Mouse (Mus musculus): Measurements from ENCODE around the gene P4ha2. TPM values are rescaled to one million over a fixed set of nuclear protein-coding genes. Genes with fewer than 3 reads are reported as not detected.

P4ha2 gene
- polyA plus RNA-seq, 1 experiment from 2014 or later, result 51.6 TPM

DNA sequence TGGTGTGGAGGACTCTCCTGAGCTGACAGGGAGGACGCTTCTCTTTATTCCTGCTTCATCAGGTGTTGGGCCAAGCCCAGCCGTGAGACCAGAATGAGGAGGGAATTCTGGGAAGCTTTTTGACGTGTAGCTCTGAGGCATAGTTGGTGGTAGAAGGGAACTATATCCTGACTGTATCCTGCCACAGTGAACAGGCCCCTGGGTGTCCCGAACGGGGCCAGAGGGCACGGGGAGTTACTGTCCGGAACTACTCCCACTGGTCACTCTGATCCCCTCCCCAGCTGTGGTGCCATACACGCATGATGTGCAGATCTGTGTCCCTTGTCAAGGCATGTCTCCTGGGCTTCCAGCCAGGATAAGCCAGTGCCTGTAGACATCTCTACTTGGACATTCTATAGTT lies 15.4 kb downstream of the P4ha2 start:
- Histone ChIP-seq H3K27ac (ENCODE audit: low read depth, low read length) (no peak overlapping the region), H3K9ac (ENCODE audit: low read depth, low read length) (no peak overlapping the region), H3K27me3 (ENCODE audit: control insufficient read depth, insufficient read depth, low read length) (no peaks in the 10 kb centered on the region), H3K36me3 (ENCODE audit: control insufficient read depth, insufficient read depth, low read length) (peaks cover 5% of the 10 kb centered on the region), H3K9me3 (replicated peaks; ENCODE audit: control insufficient read depth, low read length) (no peaks in the 10 kb centered on the region), H3K4me2 (no peak overlapping the region), H3K4me3 (ENCODE audit: low read depth, low read length) (no peak overlapping the region), H3K4me1 (ENCODE audit: control insufficient read depth, insufficient read depth, low read length) (peaks cover 38% of the 10 kb centered on the region)
- WGBS (ENCODE audit: insufficient replicate concordance), result 75% methylated on average over 8 of the region's 8 CpGs
- ATAC-seq (replicated peaks; ENCODE audit: insufficient number of reproducible peaks, low FRiP score, low TSS enrichment), result no peak

DNA sequence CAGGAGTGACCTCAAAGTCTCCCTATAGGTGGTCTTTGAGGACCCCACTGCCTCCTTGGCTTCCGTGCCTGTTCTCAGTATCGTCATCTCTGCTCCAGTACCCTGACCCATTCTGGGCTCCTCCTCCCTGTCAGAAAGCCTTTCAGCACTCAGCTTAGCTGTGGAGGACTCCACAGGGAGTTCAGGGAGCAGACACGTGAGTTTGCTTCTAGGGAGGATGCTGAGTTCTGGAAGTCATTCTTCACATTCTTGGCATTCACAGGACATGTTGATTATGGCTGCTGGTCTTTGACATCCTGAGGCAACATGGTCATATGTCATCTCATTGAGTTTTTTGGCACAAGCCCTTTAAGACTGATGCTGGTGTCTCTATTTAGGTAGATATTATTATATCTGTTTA lies 16.0 kb downstream of the P4ha2 start:
- Histone ChIP-seq H3K4me1 (ENCODE audit: control insufficient read depth, insufficient read depth, low read length) (peaks cover 38% of the 10 kb centered on the region), H3K27ac (ENCODE audit: low read depth, low read length) (no peak overlapping the region), H3K36me3 (ENCODE audit: control insufficient read depth, insufficient read depth, low read length) (peaks cover 5% of the 10 kb centered on the region), H3K9ac (ENCODE audit: low read depth, low read length) (no peak overlapping the region), H3K4me3 (ENCODE audit: low read depth, low read length) (no peak overlapping the region), H3K4me2 (no peak overlapping the region), H3K9me3 (replicated peaks; ENCODE audit: control insufficient read depth, low read length) (no peaks in the 10 kb centered on the region), H3K27me3 (ENCODE audit: control insufficient read depth, insufficient read depth, low read length) (no peaks in the 10 kb centered on the region)
- no peak for ATAC-seq (replicated peaks; ENCODE audit: insufficient number of reproducible peaks, low FRiP score, low TSS enrichment)
- 29% methylated on average over 3 of the region's 3 CpGs for WGBS (ENCODE audit: insufficient replicate concordance)

DNA sequence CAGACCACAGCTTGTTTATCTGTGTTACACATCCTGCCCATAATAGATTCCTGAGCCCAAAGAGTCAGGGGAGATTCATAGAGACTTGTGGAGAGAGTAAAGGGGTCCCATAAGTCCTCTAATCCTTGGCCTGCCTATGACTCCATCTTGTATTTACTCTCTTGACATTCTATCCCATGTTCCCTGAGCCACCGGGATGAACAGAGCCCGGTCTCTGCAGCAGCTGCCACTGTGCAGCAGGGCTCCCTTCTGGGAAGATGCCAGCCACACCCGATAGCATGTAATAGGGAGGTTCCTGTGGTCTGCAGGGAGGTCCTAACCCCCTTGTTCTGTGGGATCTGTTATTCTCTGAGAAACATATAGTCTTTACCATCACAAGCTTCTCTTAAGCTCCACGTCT lies 16.5 kb downstream of the P4ha2 start:
- Histone ChIP-seq H3K4me1 (ENCODE audit: control insufficient read depth, insufficient read depth, low read length) (peaks cover 38% of the 10 kb centered on the region), H3K9ac (ENCODE audit: low read depth, low read length) (no peak overlapping the region), H3K9me3 (replicated peaks; ENCODE audit: control insufficient read depth, low read length) (no peaks in the 10 kb centered on the region), H3K27ac (ENCODE audit: low read depth, low read length) (no peak overlapping the region), H3K4me2 (no peak overlapping the region), H3K36me3 (ENCODE audit: control insufficient read depth, insufficient read depth, low read length) (peaks cover 5% of the 10 kb centered on the region), H3K4me3 (ENCODE audit: low read depth, low read length) (no peak overlapping the region), H3K27me3 (ENCODE audit: control insufficient read depth, insufficient read depth, low read length) (no peaks in the 10 kb centered on the region)
- WGBS (ENCODE audit: insufficient replicate concordance), result 71% methylated on average over 4 of the region's 4 CpGs
- ATAC-seq (replicated peaks; ENCODE audit: insufficient number of reproducible peaks, low FRiP score, low TSS enrichment), result no peak

DNA sequence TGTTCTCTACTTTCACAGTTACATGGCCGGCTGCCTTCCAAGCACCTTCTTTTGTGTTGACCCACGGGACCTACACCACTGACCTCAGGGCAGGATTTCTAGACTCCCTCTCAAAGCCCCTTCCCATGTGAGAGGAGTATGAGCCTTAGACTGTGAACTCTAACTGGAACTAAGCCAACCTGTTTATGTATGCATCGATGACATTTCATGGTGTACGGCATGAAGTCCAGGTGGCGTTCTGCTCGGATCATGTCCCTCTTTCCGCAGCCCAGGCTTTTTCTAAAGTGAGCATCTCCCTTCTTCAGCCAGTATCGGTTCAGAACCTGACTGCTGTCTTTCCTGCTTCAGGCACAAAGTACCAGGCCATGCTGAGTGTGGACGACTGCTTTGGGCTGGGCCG lies 17.2 kb downstream of the P4ha2 start:
- Histone ChIP-seq H3K27ac (ENCODE audit: low read depth, low read length) (no peak overlapping the region), H3K9ac (ENCODE audit: low read depth, low read length) (no peak overlapping the region), H3K4me3 (ENCODE audit: low read depth, low read length) (no peak overlapping the region), H3K4me1 (ENCODE audit: control insufficient read depth, insufficient read depth, low read length) (peaks cover 35% of the 10 kb centered on the region), H3K9me3 (replicated peaks; ENCODE audit: control insufficient read depth, low read length) (no peaks in the 10 kb centered on the region), H3K27me3 (ENCODE audit: control insufficient read depth, insufficient read depth, low read length) (no peaks in the 10 kb centered on the region), H3K4me2 (no peak overlapping the region), H3K36me3 (ENCODE audit: control insufficient read depth, insufficient read depth, low read length) (peaks cover 5% of the 10 kb centered on the region)
- ATAC-seq (replicated peaks; ENCODE audit: insufficient number of reproducible peaks, low FRiP score, low TSS enrichment), result no peak
- whole genome bisulfite sequencing (ENCODE audit: insufficient replicate concordance), result 84% methylated on average over 10 of the region's 10 CpGs

DNA sequence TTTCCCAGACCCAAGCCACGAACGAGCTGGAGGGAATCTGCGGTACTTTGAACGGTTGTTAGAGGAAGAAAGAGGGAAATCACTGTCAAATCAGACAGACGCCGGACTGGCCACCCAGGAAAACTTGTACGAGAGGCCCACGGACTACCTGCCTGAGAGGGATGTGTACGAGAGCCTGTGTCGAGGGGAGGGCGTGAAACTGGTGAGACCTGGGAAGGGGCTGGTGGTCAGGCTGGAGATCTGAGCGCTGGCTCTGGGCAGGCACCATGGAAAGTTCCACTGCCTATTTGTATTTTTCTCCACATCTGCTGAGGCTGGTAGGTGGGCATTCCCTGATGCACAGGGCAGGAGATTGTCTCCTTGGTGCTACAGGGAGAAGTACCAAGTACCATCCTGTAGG lies 19.2 kb downstream of the P4ha2 start:
- H3K27ac ChIP-seq (ENCODE audit: low read depth, low read length), result no peak overlapping the region
- peaks cover 18% of the 10 kb centered on the region for H3K4me1 ChIP-seq (ENCODE audit: control insufficient read depth, insufficient read depth, low read length)
- no peak overlapping the region for H3K4me2 ChIP-seq
- H3K4me3 ChIP-seq (ENCODE audit: low read depth, low read length), result no peak overlapping the region
- no peaks in the 10 kb centered on the region for H3K27me3 ChIP-seq (ENCODE audit: control insufficient read depth, insufficient read depth, low read length)
- H3K9ac ChIP-seq (ENCODE audit: low read depth, low read length), result no peak overlapping the region
- WGBS (ENCODE audit: insufficient replicate concordance), result 88% methylated on average over 12 of the region's 12 CpGs
- peaks cover 5% of the 10 kb centered on the region for H3K36me3 ChIP-seq (ENCODE audit: control insufficient read depth, insufficient read depth, low read length)
- ATAC-seq (replicated peaks; ENCODE audit: insufficient number of reproducible peaks, low FRiP score, low TSS enrichment), result no peak
- H3K9me3 ChIP-seq (replicated peaks; ENCODE audit: control insufficient read depth, low read length), result no peaks in the 10 kb centered on the region

DNA sequence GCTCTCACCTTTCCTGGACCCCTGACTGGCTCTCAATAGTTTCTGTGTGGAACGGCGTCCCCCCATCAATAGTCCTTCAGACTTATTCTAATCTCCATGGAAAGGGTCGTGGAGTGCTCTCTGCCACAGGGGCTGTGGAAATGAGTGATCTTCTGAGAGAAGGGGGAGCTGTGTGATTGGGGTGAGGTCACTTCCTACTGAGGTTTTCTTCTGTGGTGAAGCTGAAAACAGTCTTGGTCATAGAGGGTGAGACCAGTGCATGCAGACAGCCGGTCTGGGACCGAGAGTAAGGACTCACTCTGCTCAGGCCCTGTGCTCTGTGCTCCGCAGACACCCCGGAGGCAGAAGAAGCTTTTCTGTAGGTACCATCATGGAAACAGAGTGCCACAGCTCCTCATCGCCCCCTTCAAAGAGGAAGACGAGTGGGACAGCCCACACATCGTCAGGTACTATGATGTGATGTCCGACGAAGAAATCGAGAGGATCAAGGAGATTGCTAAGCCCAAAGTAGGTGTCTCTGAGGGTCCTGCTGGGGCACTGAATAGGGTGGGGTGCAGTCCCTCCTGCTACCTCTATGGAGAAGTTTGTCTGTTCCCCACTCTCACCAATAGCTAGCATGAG lies 20.0 kb downstream of the P4ha2 start:
- Histone ChIP-seq H3K36me3 (ENCODE audit: control insufficient read depth, insufficient read depth, low read length) (peaks cover 5% of the 10 kb centered on the region), H3K4me2 (no peak overlapping the region), H3K9me3 (replicated peaks; ENCODE audit: control insufficient read depth, low read length) (no peaks in the 10 kb centered on the region), H3K9ac (ENCODE audit: low read depth, low read length) (no peak overlapping the region), H3K27ac (ENCODE audit: low read depth, low read length) (no peak overlapping the region), H3K27me3 (ENCODE audit: control insufficient read depth, insufficient read depth, low read length) (no peaks in the 10 kb centered on the region), H3K4me1 (ENCODE audit: control insufficient read depth, insufficient read depth, low read length) (peaks cover 15% of the 10 kb centered on the region), H3K4me3 (ENCODE audit: low read depth, low read length) (no peak overlapping the region)
- no peak for ATAC-seq (replicated peaks; ENCODE audit: insufficient number of reproducible peaks, low FRiP score, low TSS enrichment)
- WGBS (ENCODE audit: insufficient replicate concordance), result 83% methylated on average over 13 of the region's 13 CpGs

DNA sequence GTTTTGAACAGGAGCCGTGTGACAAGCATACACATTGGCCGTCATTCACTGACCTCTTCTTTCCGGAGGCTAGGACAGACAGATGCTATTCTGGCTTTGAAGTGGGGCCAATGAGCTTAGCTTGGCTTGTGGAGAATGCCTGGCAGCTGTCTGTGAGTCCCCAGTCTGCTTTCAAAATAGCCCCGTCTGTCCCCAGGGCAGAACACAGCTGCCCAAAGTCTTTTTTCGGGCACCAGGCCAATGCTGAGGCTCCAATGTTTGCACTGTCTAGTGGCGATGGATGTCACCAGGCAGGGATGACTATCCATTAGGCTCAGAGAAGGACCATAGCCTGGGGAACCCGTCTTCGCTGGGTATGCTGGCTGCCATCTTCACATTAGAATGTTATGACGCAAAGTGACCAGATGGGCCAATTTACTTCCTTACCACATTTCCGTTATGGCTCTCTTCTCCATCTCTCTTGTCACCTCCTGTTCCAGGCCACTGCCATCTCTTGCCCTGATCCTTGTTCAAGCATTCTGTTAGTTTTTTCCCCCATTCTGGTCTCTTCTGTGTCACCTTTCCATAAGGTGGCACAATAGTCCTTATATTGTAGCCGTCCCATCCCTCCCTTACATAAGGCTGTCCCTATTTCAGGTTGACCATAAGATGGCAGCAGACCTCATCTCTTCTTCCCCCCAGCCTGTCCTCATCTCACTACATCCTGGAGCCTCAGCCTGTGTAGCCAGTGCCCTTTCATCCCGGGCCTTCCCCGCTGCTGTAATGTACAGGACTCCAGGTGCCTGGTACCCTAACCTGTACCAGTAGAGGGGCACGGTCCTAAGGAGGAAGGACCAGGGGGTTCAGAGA lies 22.7 kb downstream of the P4ha2 start:
- H3K27me3 ChIP-seq (ENCODE audit: control insufficient read depth, insufficient read depth, low read length), result no peaks in the 10 kb centered on the region
- no peak overlapping the region for H3K4me2 ChIP-seq
- H3K9ac ChIP-seq (ENCODE audit: low read depth, low read length), result no peak overlapping the region
- H3K36me3 ChIP-seq (ENCODE audit: control insufficient read depth, insufficient read depth, low read length), result peaks cover 5% of the 10 kb centered on the region
- no peak overlapping the region for H3K4me3 ChIP-seq (ENCODE audit: low read depth, low read length)
- H3K9me3 ChIP-seq (replicated peaks; ENCODE audit: control insufficient read depth, low read length), result no peaks in the 10 kb centered on the region
- H3K4me1 ChIP-seq (ENCODE audit: control insufficient read depth, insufficient read depth, low read length), result peaks cover 11% of the 10 kb centered on the region
- H3K27ac ChIP-seq (ENCODE audit: low read depth, low read length), result no peak overlapping the region
- no peak for ATAC-seq (replicated peaks; ENCODE audit: insufficient number of reproducible peaks, low FRiP score, low TSS enrichment)
- 66% methylated on average over 14 of the region's 14 CpGs for WGBS (ENCODE audit: insufficient replicate concordance)

DNA sequence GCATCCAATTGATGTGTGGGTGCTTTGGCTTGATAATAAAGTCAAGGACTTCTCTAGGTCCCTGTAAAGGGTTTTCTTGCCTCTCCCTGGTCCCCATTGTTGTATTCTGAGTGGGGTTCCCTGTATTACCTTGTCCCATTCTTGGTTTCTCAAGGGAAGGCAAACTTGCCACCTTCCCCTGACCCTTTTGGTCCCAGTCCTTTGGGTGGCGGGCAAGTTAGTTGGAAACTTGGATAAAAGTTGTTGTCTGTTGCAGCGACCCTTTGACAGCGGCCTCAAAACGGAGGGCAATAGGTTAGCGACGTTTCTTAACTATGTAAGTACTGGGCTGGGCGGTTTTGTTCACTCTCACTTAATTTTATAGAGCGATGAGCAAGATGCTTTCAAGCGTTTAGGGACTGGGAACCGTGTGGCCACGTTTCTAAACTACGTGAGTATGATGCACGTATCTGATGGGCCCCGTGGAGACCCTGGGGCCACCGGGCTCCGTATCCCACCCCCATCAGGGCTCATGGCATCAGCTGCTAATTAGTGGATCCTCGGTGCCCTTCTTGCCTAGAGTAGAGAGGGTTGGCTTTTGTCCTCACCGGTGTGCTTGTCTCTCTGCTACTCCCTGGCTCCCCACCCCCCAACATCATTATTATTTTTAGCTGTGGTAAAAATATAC lies 26.2 kb downstream of the P4ha2 start:
- H3K9ac ChIP-seq (ENCODE audit: low read depth, low read length), result no peak overlapping the region
- H3K27me3 ChIP-seq (ENCODE audit: control insufficient read depth, insufficient read depth, low read length), result no peaks in the 10 kb centered on the region
- no peak for ATAC-seq (replicated peaks; ENCODE audit: insufficient number of reproducible peaks, low FRiP score, low TSS enrichment)
- no peak overlapping the region for H3K27ac ChIP-seq (ENCODE audit: low read depth, low read length)
- peaks cover 12% of the 10 kb centered on the region for H3K4me1 ChIP-seq (ENCODE audit: control insufficient read depth, insufficient read depth, low read length)
- H3K36me3 ChIP-seq (ENCODE audit: control insufficient read depth, insufficient read depth, low read length), result no peaks in the 10 kb centered on the region; the same call in 1 of the 2 replicates
- H3K4me3 ChIP-seq (ENCODE audit: low read depth, low read length), result no peak overlapping the region
- no peaks in the 10 kb centered on the region for H3K9me3 ChIP-seq (replicated peaks; ENCODE audit: control insufficient read depth, low read length)
- WGBS (ENCODE audit: insufficient replicate concordance), result 89% methylated on average over 18 of the region's 18 CpGs
- H3K4me2 ChIP-seq, result no peak overlapping the region
